Mouse (Mus musculus): ENCODE measurements around the gene Iffo2.

DNA sequence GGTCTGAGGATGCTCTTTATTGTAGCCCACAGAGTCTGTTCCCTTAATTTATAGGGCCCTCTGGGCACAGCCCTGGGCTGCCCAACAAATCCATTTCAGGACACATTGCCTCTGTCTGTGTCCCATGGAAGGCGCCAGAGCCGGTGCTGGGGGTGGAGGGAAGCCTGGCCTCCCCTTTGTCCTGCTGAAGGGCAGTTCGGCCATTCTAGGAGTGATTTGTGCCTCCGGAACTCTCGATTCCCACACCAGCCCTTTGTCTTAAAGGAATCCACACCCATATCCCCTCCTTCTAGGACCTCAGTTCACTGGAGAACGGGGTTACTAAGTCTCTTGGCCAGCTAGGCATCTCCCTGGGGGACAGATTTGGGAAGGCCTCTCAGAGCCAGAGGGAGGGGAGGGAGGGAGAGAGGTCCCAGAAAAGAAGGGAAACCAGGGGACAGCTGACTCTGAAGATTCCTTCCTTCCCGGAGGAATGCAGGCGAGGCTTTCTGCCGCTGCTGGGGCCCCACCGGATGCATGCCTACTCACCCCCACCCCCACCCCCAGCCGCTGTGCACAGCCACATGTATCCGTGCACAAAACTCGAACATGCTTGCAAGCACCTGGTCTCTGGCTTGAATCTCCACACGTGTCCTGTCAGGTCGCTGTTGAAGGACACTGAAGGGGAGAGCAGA, 50.5 kb downstream of the Iffo2 start:
- TF ChIP-seq POLR2A (IDR thresholded peaks at IDR 0.05; ENCODE audit: low read depth, low read length) = no peak
- TF ChIP-seq CTCF (IDR thresholded peaks at IDR 0.05; ENCODE audit: extremely low read depth, insufficient read length, insufficient replicate concordance, low read depth, low read length) = no peak

All from small intestine, adult 2 months (tissue).